Mouse (Mus musculus) CH12.LX (cell line): ENCODE measurements around the gene Stk32b. TPM values are rescaled to one million over a fixed set of nuclear protein-coding genes. Genes with fewer than 3 reads are reported as not detected.

Experiments used
- DNase-seq: peaks from one replicate; pipeline ENCODE4 v3.0.0-alpha.2; 2013; ENCODE audit errors: extremely low read depth
- H3K27ac ChIP-seq: 2 replicates; pipeline ENCODE4 v1.5.1; 2012; ENCODE audit warnings: low read depth, mild to moderate bottlenecking, control low read depth, moderate library complexity; ENCODE audit not compliant: insufficient read depth
- H3K27me3 ChIP-seq: replicated peaks from 2 replicates; pipeline ENCODE3; 2012; ENCODE audit warnings: inconsistent platforms
- H3K36me3 ChIP-seq, 2 experiments: replicated peaks in 1 of 2; 2 replicates each; pipeline versions ENCODE3 to v1.6.1; 2012; ENCODE audit warnings: inconsistent platforms in 1 of 2, low read length in 1 of 2, mild to moderate bottlenecking in 1 of 2, mixed read lengths in 1 of 2, moderate library complexity in 1 of 2; ENCODE audit not compliant: control insufficient read depth in 1 of 2, insufficient read depth in 1 of 2
- H3K4me1 ChIP-seq, 2 experiments: 2 replicates each; pipeline ENCODE4 v1.6.1; 2012; ENCODE audit warnings: inconsistent platforms in 1 of 2, moderate library complexity in 1 of 2; ENCODE audit not compliant: insufficient read depth in 2 of 2, control insufficient read depth in 1 of 2
- H3K4me2 ChIP-seq: 2 replicates; pipeline ENCODE4 v1.6.1; 2012; ENCODE audit warnings: low read depth, mild to moderate bottlenecking, control low read depth; ENCODE audit not compliant: poor library complexity, insufficient read depth, severe bottlenecking
- H3K4me3 ChIP-seq, 3 experiments: fragments of 150-350 bp in 1 of 3; sonication (generic) in 1 of 3; replicated peaks in 1 of 3; 2 replicates each; pipeline versions ENCODE3 to v1.5.1; 2011 to 2012; ENCODE audit warnings: low read depth in 2 of 3, low read length in 2 of 3, mild to moderate bottlenecking in 2 of 3, moderate library complexity in 2 of 3, control low read depth in 1 of 3, improper control_type of control experiment in 1 of 3, inconsistent platforms in 1 of 3, mixed read lengths in 1 of 3; ENCODE audit not compliant: poor library complexity in 1 of 3
- H3K79me2 ChIP-seq: replicated peaks from 2 replicates; pipeline ENCODE4 v1.6.1; 2012; ENCODE audit warnings: mild to moderate bottlenecking, moderate library complexity; ENCODE audit not compliant: control insufficient read depth, poor library complexity, insufficient read depth, severe bottlenecking; ENCODE audit errors: extremely low read depth
- H3K9ac ChIP-seq: 2 replicates; pipeline ENCODE4 v1.6.1; 2012; ENCODE audit warnings: low read depth, mild to moderate bottlenecking, control low read depth, moderate library complexity; ENCODE audit not compliant: insufficient read depth
- H3K9me3 ChIP-seq: replicated peaks from 2 replicates; pipeline ENCODE3; 2012; ENCODE audit warnings: low read length, inconsistent platforms, mixed read lengths
- BHLHE40 ChIP-seq: IDR thresholded peaks from 2 replicates; pipeline ENCODE4 v1.6.1; 2011; ENCODE audit warnings: mild to moderate bottlenecking, low read depth, low read length, improper control_type of control experiment
- CHD1 ChIP-seq: IDR thresholded peaks from 2 replicates; pipeline ENCODE4 v1.6.1; 2012; ENCODE audit warnings: low read depth, low read length, improper control_type of control experiment, inconsistent platforms
- CTCF ChIP-seq, 2 experiments: IDR thresholded peaks in 1 of 2; conservative IDR thresholded peaks in 1 of 2; 2 replicates each; pipeline ENCODE4 v1.5.1; 2011 to 2012; ENCODE audit warnings: low read depth in 2 of 2, low read length in 2 of 2, improper control_type of control experiment in 1 of 2, inconsistent platforms in 1 of 2, mild to moderate bottlenecking in 1 of 2, moderate library complexity in 1 of 2
- E2F4 ChIP-seq: IDR thresholded peaks from 2 replicates; pipeline ENCODE4 v1.6.1; 2011; ENCODE audit warnings: low read depth, low read length, improper control_type of control experiment; ENCODE audit not compliant: insufficient replicate concordance
- ELF1 ChIP-seq: IDR thresholded peaks from 2 replicates; pipeline ENCODE4 v1.6.1; 2014; ENCODE audit warnings: low read depth, mild to moderate bottlenecking, inconsistent platforms, low read length, improper control_type of control experiment
- EP300 ChIP-seq: IDR thresholded peaks from 2 replicates; pipeline ENCODE4 v1.6.1; 2011; ENCODE audit warnings: low read length, improper control_type of control experiment
- HCFC1 ChIP-seq: IDR thresholded peaks from 2 replicates; pipeline ENCODE4 v1.6.1; 2012; ENCODE audit warnings: low read depth, mild to moderate bottlenecking, inconsistent platforms, low read length, improper control_type of control experiment
- IRF4 ChIP-seq: IDR thresholded peaks from 2 replicates; pipeline ENCODE4 v1.6.1; 2014; ENCODE audit warnings: low read depth, mild to moderate bottlenecking, inconsistent platforms, low read length, improper control_type of control experiment
- KAT2A ChIP-seq: IDR thresholded peaks from 2 replicates; pipeline ENCODE4 v1.6.1; 2012; ENCODE audit warnings: low read length, improper control_type of control experiment, inconsistent platforms; ENCODE audit not compliant: insufficient replicate concordance
- MAFK ChIP-seq: IDR thresholded peaks from 2 replicates; pipeline ENCODE4 v1.6.1; 2011; ENCODE audit warnings: low read length, improper control_type of control experiment; ENCODE audit not compliant: insufficient replicate concordance
- MAZ ChIP-seq: IDR thresholded peaks from 2 replicates; pipeline ENCODE4 v1.6.1; 2012; ENCODE audit warnings: low read depth, mild to moderate bottlenecking, inconsistent platforms, low read length, improper control_type of control experiment, moderate library complexity
- MEF2A ChIP-seq: IDR thresholded peaks from 2 replicates; pipeline ENCODE4 v1.6.1; 2014; ENCODE audit warnings: low read depth, mild to moderate bottlenecking, inconsistent platforms, low read length, improper control_type of control experiment, borderline replicate concordance
- MXI1 ChIP-seq: IDR thresholded peaks from 2 replicates; pipeline ENCODE4 v1.6.1; 2011; ENCODE audit warnings: mild to moderate bottlenecking, low read depth, low read length, improper control_type of control experiment
- NRF1 ChIP-seq: IDR thresholded peaks from 2 replicates; pipeline ENCODE4 v1.6.1; 2014; ENCODE audit warnings: low read depth, mild to moderate bottlenecking, inconsistent platforms, low read length, improper control_type of control experiment, moderate library complexity
- PAX5 ChIP-seq: IDR thresholded peaks from 2 replicates; pipeline ENCODE4 v1.6.1; 2012; ENCODE audit warnings: low read length, inconsistent platforms, mixed read lengths
- RCOR1 ChIP-seq: conservative IDR thresholded peaks from 2 replicates; pipeline ENCODE4 v1.6.1; 2012; ENCODE audit warnings: low read depth, mild to moderate bottlenecking, inconsistent platforms, low read length, improper control_type of control experiment
- SIN3A ChIP-seq: IDR thresholded peaks from 2 replicates; pipeline ENCODE4 v1.6.1; 2012; ENCODE audit warnings: low read length, improper control_type of control experiment, inconsistent platforms
- SMC3 ChIP-seq: IDR thresholded peaks from 2 replicates; pipeline ENCODE4 v1.6.1; 2011; ENCODE audit warnings: low read depth, low read length, improper control_type of control experiment
- TBP ChIP-seq: conservative IDR thresholded peaks from 2 replicates; pipeline ENCODE4 v1.6.1; 2011; ENCODE audit warnings: low read depth, low read length, improper control_type of control experiment
- TCF12 ChIP-seq: IDR thresholded peaks from 2 replicates; pipeline ENCODE4 v1.6.1; 2014; ENCODE audit warnings: low read depth, mild to moderate bottlenecking, inconsistent platforms, low read length, improper control_type of control experiment
- UBTF ChIP-seq: IDR thresholded peaks from 2 replicates; pipeline ENCODE4 v1.6.1; 2012; ENCODE audit warnings: low read depth, mild to moderate bottlenecking, inconsistent platforms, low read length, improper control_type of control experiment, moderate library complexity
- USF2 ChIP-seq: conservative IDR thresholded peaks from 2 replicates; pipeline ENCODE4 v1.6.1; 2011; ENCODE audit warnings: low read depth, low read length, improper control_type of control experiment
- ZC3H11A ChIP-seq: IDR thresholded peaks from 2 replicates; pipeline ENCODE4 v1.6.1; 2012; ENCODE audit warnings: low read depth, mild to moderate bottlenecking, inconsistent platforms, low read length, improper control_type of control experiment
- ZKSCAN1 ChIP-seq: IDR thresholded peaks from 2 replicates; pipeline ENCODE4 v1.6.1; 2012; ENCODE audit warnings: low read depth, inconsistent platforms, low read length, improper control_type of control experiment, borderline replicate concordance
- ZMIZ1 ChIP-seq: IDR thresholded peaks from 2 replicates; pipeline ENCODE4 v1.6.1; 2012; ENCODE audit warnings: low read depth, mild to moderate bottlenecking, inconsistent platforms, low read length, improper control_type of control experiment
- ZNF384 ChIP-seq: IDR thresholded peaks from 2 replicates; pipeline ENCODE4 v1.6.1; 2012; ENCODE audit warnings: low read depth, low read length, improper control_type of control experiment, inconsistent platforms
- dilution Hi-C: fragments of 300-500 bp; cut with MboI; formaldehyde crosslinking; loops from 2 replicates; pipeline ENCODE4 v1.14.3; 2020; ENCODE audit warnings: low sequenced_read_pairs; ENCODE audit not compliant: extremely low pct_unique_long_range_greater_than_20kb, extremely low pct_ligation_motif_present
- in situ Hi-C: fragments of 300-500 bp; cut with MboI; formaldehyde crosslinking; loops from 3 replicates; pipeline ENCODE4 v1.14.3; 2019; ENCODE audit warnings: low sequenced_read_pairs, low pct_ligation_motif_present, low pct_unique_long_range_greater_than_20kb, mixed read lengths
- polyA plus RNA-seq: library from polyadenylated mRNA; unstranded; fragments of >175 nt; gene quantifications from 2 replicates; pipeline ENCODE4 v1.2.1, GENCODE M21; 2012; ENCODE audit warnings: low read depth; ENCODE audit not compliant: insufficient read length
- total RNA-seq, 2 experiments: library from RNA; depleted of rRNA; stranded (reverse); fragments of 300-350 nt in 1 of 2; fragments of >200 nt in 1 of 2; gene quantifications; 2 replicates each; pipeline ENCODE4 v1.2.3; 2012 to 2014

The Stk32b gene
- total and polyA plus RNA-seq, 3 experiments, result not detected

- no peaks in the 10 kb centered on the region for H3K4me1 ChIP-seq
- dilution Hi-C loops, result no loop called here
- H3K27ac ChIP-seq, result no peak overlapping the region
- H3K9me3 ChIP-seq, result no peaks in the 10 kb centered on the region
- H3K9ac ChIP-seq, result no peak overlapping the region
- no peak overlapping the region for H3K4me2 ChIP-seq
- in situ Hi-C loops, result no loop called here
- H3K79me2 ChIP-seq, result no peaks in the 10 kb centered on the region
- no peak for DNase-seq
- H3K27me3 ChIP-seq, result peaks cover 35% of the 10 kb centered on the region
- TF ChIP-seq SIN3A (no peak), ZC3H11A (no peak), E2F4 (no peak), USF2 (no peak)
- no peak overlapping the region for H3K4me3 ChIP-seq
- no peaks in the 10 kb centered on the region for H3K36me3 ChIP-seq
Measured at GRCm38 (mm10) chr5:37692759-37693158, 24.2 kb downstream of the Stk32b start.

GRCm38 (mm10) chr5:37670781-37671180 is 46.2 kb downstream of the Stk32b start:
- Histone ChIP-seq H3K4me3 (no peak overlapping the region), H3K36me3 (no peaks in the 10 kb centered on the region), H3K9ac (no peak overlapping the region), H3K4me2 (no peak overlapping the region), H3K27ac (no peak overlapping the region), H3K9me3 (no peaks in the 10 kb centered on the region)
- DNase-seq, result no peak
- in situ Hi-C loops, result no loop called here
- dilution Hi-C loops, result no loop called here
- TF ChIP-seq HCFC1, result no peak
- TF ChIP-seq USF2, result no peak
- no peak for TF ChIP-seq ELF1
- TF ChIP-seq MXI1, result no peak
- no peak for TF ChIP-seq TBP
- no peak for TF ChIP-seq MAFK
- TF ChIP-seq ZKSCAN1, result no peak
- TF ChIP-seq RCOR1, result no peak
- no peak for TF ChIP-seq UBTF
- TF ChIP-seq MAZ, result no peak
- TF ChIP-seq, all 38 proteins: peak for 0
- Histone ChIP-seq H3K79me2 (no peaks in the 10 kb centered on the region), H3K4me1 (no peaks in the 10 kb centered on the region), H3K27me3 (peaks cover 40% of the 10 kb centered on the region)

- H3K36me3 ChIP-seq, result no peaks in the 10 kb centered on the region
- no peak overlapping the region for H3K9ac ChIP-seq
- no peak for DNase-seq
- no peak overlapping the region for H3K4me3 ChIP-seq
- no peak for TF ChIP-seq ZMIZ1
- no peak for TF ChIP-seq UBTF
- no peak for TF ChIP-seq IRF4
- no peak for TF ChIP-seq HCFC1
- no peak for TF ChIP-seq BHLHE40
- TF ChIP-seq NRF1, result no peak
- no peak for TF ChIP-seq RCOR1
- no peak for TF ChIP-seq TCF12
- TF ChIP-seq USF2, result no peak
- TF ChIP-seq PAX5, result no peak
- no peak for TF ChIP-seq CHD1
- no peak for TF ChIP-seq ZNF384
- no peak for TF ChIP-seq KAT2A
- TF ChIP-seq EP300, result no peak
- TF ChIP-seq CTCF (conservative IDR thresholded peaks at IDR 0.05 in 1 of 2, IDR thresholded peaks at IDR 0.05 in 1 of 2; ENCODE audit: low read depth in 2 of 2, low read length in 2 of 2), result no peak
- TF ChIP-seq MEF2A, result no peak
- no peak for TF ChIP-seq SMC3
- TF ChIP-seq, all 38 proteins: peak for 0
- Histone ChIP-seq H3K4me1 (no peaks in the 10 kb centered on the region), H3K79me2 (no peaks in the 10 kb centered on the region), H3K9me3 (no peaks in the 10 kb centered on the region), H3K4me2 (no peak overlapping the region), H3K27ac (no peak overlapping the region), H3K27me3 (peaks cover 75% of the 10 kb centered on the region)
- dilution Hi-C loops (no loop called here), in situ Hi-C loops (no loop called here)
Measured at GRCm38 (mm10) chr5:37664962-37665361, 52.0 kb downstream of the Stk32b start.
